Mouse (Mus musculus) heart, embryonic 11.5 days (tissue): ENCODE measurements around the gene Sfxn2. TPM values are rescaled to one million over a fixed set of nuclear protein-coding genes. Genes with fewer than 3 reads are reported as not detected.

Source experiments
- ATAC-seq: fragments of 200-750 bp; cut with Nextera tagmentation; replicated peaks from 2 replicates; pipeline ENCODE4 v1.8.0; 2017; ENCODE audit warnings: moderate library complexity; ENCODE audit not compliant: insufficient number of reproducible peaks, low FRiP score, low TSS enrichment
- H3K27ac ChIP-seq: fragments of 300-500 bp; sonication (generic); 2 replicates; pipeline ENCODE4 v1.5.1; 2014; ENCODE audit warnings: mild to moderate bottlenecking, low read depth, low read length
- H3K27me3 ChIP-seq: fragments of 300-500 bp; sonication (generic); 2 replicates; pipeline ENCODE4 v1.6.1; 2014; ENCODE audit warnings: mild to moderate bottlenecking, low read length, mixed read lengths; ENCODE audit not compliant: control insufficient read depth, insufficient read depth
- H3K36me3 ChIP-seq: fragments of 300-500 bp; sonication (generic); 2 replicates; pipeline ENCODE4 v1.6.1; 2014; ENCODE audit warnings: mild to moderate bottlenecking, low read length, moderate library complexity, mixed read lengths; ENCODE audit not compliant: control insufficient read depth, insufficient read depth
- H3K4me1 ChIP-seq: fragments of 300-500 bp; sonication (generic); 2 replicates; pipeline ENCODE4 v1.6.1; 2014; ENCODE audit warnings: low read length; ENCODE audit not compliant: control insufficient read depth, insufficient read depth
- H3K4me2 ChIP-seq: fragments of 300-500 bp; sonication (generic); 2 replicates; pipeline ENCODE4 v1.6.1; 2014; ENCODE audit warnings: mild to moderate bottlenecking, moderate library complexity
- H3K4me3 ChIP-seq: fragments of 300-500 bp; sonication (generic); 2 replicates; pipeline ENCODE4 v1.5.1; 2014; ENCODE audit warnings: low read depth, low read length
- H3K9ac ChIP-seq: fragments of 300-500 bp; sonication (generic); 2 replicates; pipeline ENCODE4 v1.6.1; 2014; ENCODE audit warnings: mild to moderate bottlenecking, low read depth, low read length, moderate library complexity
- H3K9me3 ChIP-seq: fragments of 300-500 bp; sonication (generic); replicated peaks from 2 replicates; pipeline ENCODE4 v1.6.1; 2016; ENCODE audit warnings: low read length; ENCODE audit not compliant: control insufficient read depth
- WGBS: fragments of 180-500 bp; shearing (Covaris S2); extraction: QIAGEN DNeasy Blood & Tissue Kit; methylation state at CpG from one replicate; pipeline ENCODE4 v1.1.7; 2014; ENCODE audit not compliant: insufficient replicate concordance; 5-methylcytosine and 5-hydroxymethylcytosine counted together
- polyA plus RNA-seq: library from polyadenylated mRNA; unstranded; fragments of >200 nt; fragmentation: Nextera tagmentation; extraction: Ambion mirVana; gene quantifications from 2 replicates; pipeline ENCODE4 v1.2.1, GENCODE M21; 2014

Sfxn2 gene
- polyA plus RNA-seq, 1 experiment from 2014 or later = 10.5 TPM

GRCm38 (mm10) chr19:46599375-46600256 is 26.5 kb downstream of the Sfxn2 start:
- H3K36me3 ChIP-seq = no peaks in the 10 kb centered on the region; the same call in 1 of the 2 replicates
- H3K4me2 ChIP-seq = peak overlapping the region; percentile 84
- WGBS = 18% methylated on average over 22 of the region's 22 CpGs
- no peaks in the 10 kb centered on the region for H3K9me3 ChIP-seq
- peak overlapping the region; percentile 83 for H3K9ac ChIP-seq
- H3K27ac ChIP-seq = peak overlapping the region; percentile 18; the same call in 1 of the 2 replicates
- H3K27me3 ChIP-seq = no peaks in the 10 kb centered on the region
- ATAC-seq = no peak
- peaks cover 12% of the 10 kb centered on the region for H3K4me1 ChIP-seq
- peak overlapping the region; percentile 89 for H3K4me3 ChIP-seq

GRCm38 (mm10) chr19:46600371-46600770 is 27.2 kb downstream of the Sfxn2 start:
- Histone ChIP-seq H3K27ac (no peak overlapping the region), H3K27me3 (no peaks in the 10 kb centered on the region), H3K4me1 (peaks cover 12% of the 10 kb centered on the region), H3K9me3 (no peaks in the 10 kb centered on the region), H3K36me3 (no peaks in the 10 kb centered on the region; the same call in 1 of the 2 replicates), H3K4me3 (peak overlapping the region; percentile 89), H3K4me2 (peak overlapping the region; percentile 84), H3K9ac (no peak overlapping the region; the same call in 1 of the 2 replicates)
- ATAC-seq = no peak
- WGBS = 64% methylated on average over 4 of the region's 4 CpGs

GRCm38 (mm10) chr19:46601491-46601890 is 28.3 kb downstream of the Sfxn2 start:
- no peak for ATAC-seq
- Histone ChIP-seq H3K9me3 (no peaks in the 10 kb centered on the region), H3K4me1 (peaks cover 12% of the 10 kb centered on the region), H3K27ac (no peak overlapping the region), H3K9ac (no peak overlapping the region), H3K27me3 (no peaks in the 10 kb centered on the region), H3K4me3 (no peak overlapping the region), H3K36me3 (no peaks in the 10 kb centered on the region; the same call in 1 of the 2 replicates), H3K4me2 (no peak overlapping the region)
- WGBS = 69% methylated on average over 14 of the region's 14 CpGs

- Histone ChIP-seq H3K4me2 (no peak overlapping the region), H3K4me1 (peaks cover 12% of the 10 kb centered on the region), H3K9ac (no peak overlapping the region), H3K36me3 (no peaks in the 10 kb centered on the region; the same call in 1 of the 2 replicates), H3K27me3 (no peaks in the 10 kb centered on the region), H3K27ac (no peak overlapping the region), H3K4me3 (no peak overlapping the region), H3K9me3 (no peaks in the 10 kb centered on the region)
- ATAC-seq = no peak
- WGBS = 80% methylated on average over 4 of the region's 4 CpGs
These were observed 29.2 kb downstream of the Sfxn2 start for GRCm38 (mm10) chr19:46602406-46602805.

- H3K27ac ChIP-seq = no peak overlapping the region
- H3K4me1 ChIP-seq = peaks cover 16% of the 10 kb centered on the region
- ATAC-seq = no peak
- H3K9me3 ChIP-seq = no peaks in the 10 kb centered on the region
- no peak overlapping the region for H3K4me2 ChIP-seq
- H3K9ac ChIP-seq = no peak overlapping the region
- 86% methylated on average over 13 of the region's 13 CpGs for WGBS
- H3K27me3 ChIP-seq = no peaks in the 10 kb centered on the region
- no peak overlapping the region for H3K4me3 ChIP-seq
- peaks cover 3% of the 10 kb centered on the region; the same call in 1 of the 2 replicates for H3K36me3 ChIP-seq
These were observed 33.6 kb downstream of the Sfxn2 start for GRCm38 (mm10) chr19:46606718-46607117.

- H3K4me3 ChIP-seq = no peak overlapping the region
- H3K9ac ChIP-seq = no peak overlapping the region
- no peak overlapping the region for H3K27ac ChIP-seq
- peaks cover 3% of the 10 kb centered on the region; the same call in 1 of the 2 replicates for H3K36me3 ChIP-seq
- no peaks in the 10 kb centered on the region for H3K27me3 ChIP-seq
- peaks cover 17% of the 10 kb centered on the region for H3K4me1 ChIP-seq
- 47% methylated on average over 7 of the region's 7 CpGs for WGBS
- no peaks in the 10 kb centered on the region for H3K9me3 ChIP-seq
- H3K4me2 ChIP-seq = no peak overlapping the region
- no peak for ATAC-seq
These were observed 34.3 kb downstream of the Sfxn2 start for GRCm38 (mm10) chr19:46607424-46607823.

- no peak overlapping the region for H3K9ac ChIP-seq
- H3K9me3 ChIP-seq = no peaks in the 10 kb centered on the region
- ATAC-seq = no peak
- no peak overlapping the region for H3K4me2 ChIP-seq
- H3K27ac ChIP-seq = no peak overlapping the region
- H3K27me3 ChIP-seq = no peaks in the 10 kb centered on the region
- H3K36me3 ChIP-seq = peaks cover 3% of the 10 kb centered on the region; the same call in 1 of the 2 replicates
- peaks cover 19% of the 10 kb centered on the region for H3K4me1 ChIP-seq
- 93% methylated on average over 7 of the region's 7 CpGs for WGBS
- no peak overlapping the region for H3K4me3 ChIP-seq
These were observed 35.0 kb downstream of the Sfxn2 start for GRCm38 (mm10) chr19:46608158-46608557.

- H3K4me1 ChIP-seq = peaks cover 68% of the 10 kb centered on the region
- no peak overlapping the region for H3K9ac ChIP-seq
- ATAC-seq = no peak
- H3K27me3 ChIP-seq = no peaks in the 10 kb centered on the region
- H3K36me3 ChIP-seq = no peaks in the 10 kb centered on the region; the same call in 1 of the 2 replicates
- no peaks in the 10 kb centered on the region for H3K9me3 ChIP-seq
- no peak overlapping the region for H3K27ac ChIP-seq
- H3K4me2 ChIP-seq = peak overlapping the region; percentile 11; the same call in 1 of the 2 replicates
- no peak overlapping the region for H3K4me3 ChIP-seq
- WGBS = 55% methylated on average over 11 of the region's 11 CpGs
These were observed 43.2 kb downstream of the Sfxn2 start for GRCm38 (mm10) chr19:46616378-46616777.
